Mouse (Mus musculus) kidney, postnatal 10 days (tissue): ENCODE measurements at regions not wholly inside any gene's neighbourhood (a gene's known extent, or its start where the extent isn't known, plus 50 kb on each side); places are given as distances from the start of the nearest gene placed in this dataset.
A peak's percentile ranks its signal among the peaks of the same experiment; 100 is the strongest.

Experiments
- DNase-seq: peaks from one replicate; pipeline ENCODE4 v3.0.0; 2021; ENCODE audit warnings: mixed read lengths

- no peak for DNase-seq
These were observed 100.6 kb downstream of the Slc17a6 start for GRCm38 (mm10) chr7:51722420-51722819.

DNA sequence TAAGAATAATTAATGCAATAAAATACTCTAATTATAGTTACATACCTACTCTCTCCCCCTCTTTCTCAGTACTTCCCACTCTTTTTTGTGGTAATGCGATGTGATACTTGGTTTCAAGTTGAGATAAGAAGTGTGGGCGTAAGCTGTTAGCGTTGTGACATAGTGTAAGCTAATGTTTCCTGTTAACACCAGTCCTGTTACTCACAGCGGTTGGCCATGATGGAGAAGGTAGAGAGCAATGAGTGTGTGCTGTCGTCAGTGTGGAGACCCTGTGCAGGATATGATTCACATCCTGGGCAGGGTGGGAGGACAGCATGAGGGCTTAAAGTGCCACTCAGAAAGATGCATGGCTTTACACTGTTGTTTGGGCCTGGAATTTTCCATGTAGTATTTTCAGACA is 102.1 kb downstream of the Slc17a6 start:
- DNase-seq = peak; percentile 9

GRCm38 (mm10) chr7:51736285-51736684 is 114.5 kb downstream of the Slc17a6 start:
- DNase-seq = no peak

DNA sequence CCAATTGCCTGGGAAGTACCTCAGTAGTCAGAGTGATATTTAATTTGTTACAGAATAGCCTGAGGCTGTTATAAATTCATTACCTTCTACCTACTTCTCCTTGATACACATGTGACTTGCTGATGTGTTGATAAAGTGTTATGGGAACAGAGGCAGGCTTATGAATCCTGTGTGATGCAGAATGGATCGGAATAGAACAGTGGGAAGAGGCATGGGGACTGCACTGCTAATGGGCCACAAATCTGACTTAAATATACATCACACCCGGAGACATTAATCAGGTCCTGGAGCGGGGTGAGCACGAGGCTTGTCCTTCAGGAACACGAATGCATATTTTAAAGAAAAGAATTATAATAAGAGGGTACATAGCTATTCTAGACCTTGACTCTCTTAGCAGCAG is 117.8 kb downstream of the Slc17a6 start:
- no peak for DNase-seq

DNA sequence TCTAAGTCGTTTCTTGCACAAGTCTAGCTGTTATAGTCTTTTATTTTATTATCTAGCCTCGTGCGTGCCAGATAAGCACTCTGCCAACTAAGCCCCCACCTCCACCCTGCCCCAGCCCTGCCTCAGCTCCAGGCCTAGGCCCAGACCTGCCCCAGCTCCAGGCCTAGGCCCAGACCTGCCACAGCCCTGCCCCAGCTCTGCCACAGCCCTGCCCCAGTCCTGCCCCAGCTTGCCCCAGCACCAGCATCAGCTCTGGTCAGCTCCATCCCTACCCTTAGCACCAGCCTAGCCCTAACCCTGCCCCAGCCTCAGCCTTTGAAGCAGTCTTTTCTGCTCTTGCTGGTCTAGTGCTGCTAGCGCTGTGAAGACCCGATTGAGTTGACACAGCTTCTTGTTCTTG is 119.1 kb downstream of the Slc17a6 start:
- no peak for DNase-seq

DNA sequence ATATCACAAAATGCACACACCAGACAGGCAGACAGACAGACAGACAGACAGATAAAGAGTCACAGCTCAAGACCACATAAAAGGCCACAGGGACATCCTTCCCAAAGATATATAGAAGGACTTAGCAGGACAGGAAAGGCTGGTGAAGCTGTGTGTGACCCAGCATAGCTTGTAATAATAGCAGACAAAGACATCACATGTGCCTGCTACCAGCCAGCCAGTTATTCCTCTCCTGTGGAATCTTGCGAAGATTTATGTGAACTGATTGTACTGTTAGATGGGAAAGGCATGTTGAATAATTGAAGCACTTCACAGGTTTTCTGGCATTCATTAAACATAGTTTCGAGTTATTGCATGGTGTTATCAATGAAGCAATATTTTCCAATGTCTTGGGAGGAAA is 119.1 kb upstream of the Gas2 start:
- DNase-seq = no peak

GRCm38 (mm10) chr7:51745598-51745997 is 116.2 kb upstream of the Gas2 start:
- DNase-seq = no peak

GRCm38 (mm10) chr7:51748633-51749303 is 113.0 kb upstream of the Gas2 start:
- no peak for DNase-seq

DNA sequence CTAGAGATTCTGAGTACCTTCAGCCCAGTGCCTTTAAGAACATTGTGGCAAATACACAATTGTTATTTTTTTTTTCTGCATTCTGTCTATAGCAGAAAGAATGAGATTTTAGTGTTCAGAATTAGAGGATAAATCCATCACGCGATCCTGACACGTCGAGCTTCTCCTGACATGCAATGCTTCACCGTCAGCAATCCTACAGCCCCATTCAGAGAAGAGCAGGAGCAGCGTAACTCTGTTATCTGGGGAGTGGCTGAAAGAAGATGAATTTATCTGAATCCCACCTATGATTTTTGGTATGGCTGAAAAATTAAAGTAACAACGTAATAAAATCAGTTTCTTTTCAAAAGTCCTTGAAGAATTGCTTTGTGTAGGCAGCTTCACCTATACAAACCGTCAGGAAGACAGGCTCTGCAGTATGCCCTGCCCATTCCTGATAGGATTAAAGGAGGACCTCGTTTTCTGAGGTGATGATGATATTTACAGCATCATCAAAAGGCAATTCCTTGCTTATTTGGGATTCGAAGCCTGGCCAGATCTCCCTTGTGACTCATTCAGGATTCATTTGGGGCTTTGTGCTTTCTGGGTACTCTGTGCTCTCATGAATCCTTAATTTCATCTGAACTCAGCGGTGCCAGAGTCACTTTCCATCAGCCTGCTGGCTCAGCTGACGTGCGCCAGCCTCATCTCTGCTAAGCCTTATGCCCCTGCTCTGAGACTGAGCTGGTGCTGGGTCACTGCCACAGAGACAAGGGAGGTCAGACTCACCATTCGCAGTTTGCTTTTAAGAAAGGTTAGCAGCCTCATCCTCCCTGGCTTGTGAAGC is 112.3 kb upstream of the Gas2 start:
- DNase-seq = no peak

- DNase-seq = no peak
These were observed 111.5 kb upstream of the Gas2 start for GRCm38 (mm10) chr7:51750271-51750670.

- no peak for DNase-seq
These were observed 108.8 kb upstream of the Gas2 start for GRCm38 (mm10) chr7:51753062-51753461.

- DNase-seq = no peak
These were observed 107.5 kb upstream of the Gas2 start for GRCm38 (mm10) chr7:51754208-51754888.

GRCm38 (mm10) chr7:51756218-51756617 is 105.6 kb upstream of the Gas2 start:
- no peak for DNase-seq

DNA sequence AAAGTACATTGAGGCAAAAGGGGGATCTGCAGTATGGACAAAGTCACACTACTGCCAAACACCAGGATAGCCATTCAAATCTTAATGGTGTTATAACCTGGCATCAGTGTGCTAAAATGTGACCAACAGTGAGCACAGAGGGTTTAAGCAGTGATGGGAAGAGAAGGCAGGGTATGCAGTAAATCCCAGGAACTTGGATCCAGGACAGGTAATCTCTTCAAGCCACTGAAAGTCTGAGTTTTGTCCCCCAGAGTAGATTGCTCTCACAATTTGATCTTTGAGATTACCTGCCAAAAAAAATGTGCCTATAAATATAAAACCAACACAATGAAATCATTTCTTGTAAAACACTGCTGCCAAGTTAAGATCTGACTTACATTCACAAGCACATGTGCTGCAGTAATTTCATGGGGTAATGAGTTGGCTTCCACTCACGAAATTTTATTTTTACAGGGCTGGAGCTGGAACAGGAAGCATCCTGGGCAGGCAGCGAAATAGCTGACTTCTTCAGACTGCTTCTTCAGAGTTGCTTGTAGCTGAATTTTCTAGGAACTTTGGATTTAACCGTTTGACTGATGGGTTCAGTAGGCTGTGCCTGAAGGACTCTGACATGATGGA is 102.2 kb upstream of the Gas2 start:
- no peak for DNase-seq

DNA sequence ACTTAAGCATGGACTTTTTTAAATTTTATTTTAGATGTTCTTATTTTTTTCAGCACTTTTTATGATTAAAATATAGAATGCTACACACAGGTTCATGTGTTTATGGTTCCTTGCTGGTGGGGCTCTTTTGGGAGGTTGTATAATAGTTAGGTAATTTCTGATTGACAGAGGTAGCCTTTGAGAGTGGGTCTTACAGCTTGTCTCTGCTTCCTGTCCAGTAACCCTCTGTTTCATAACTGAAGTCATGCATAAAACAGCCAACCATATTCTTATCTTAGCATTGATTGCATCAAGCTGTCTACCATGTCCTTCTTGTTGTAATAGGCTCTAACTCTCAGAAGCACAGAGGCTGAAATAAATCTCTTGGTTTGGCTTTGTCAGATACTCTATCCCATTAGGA is 94.7 kb upstream of the Gas2 start:
- DNase-seq = no peak

DNA sequence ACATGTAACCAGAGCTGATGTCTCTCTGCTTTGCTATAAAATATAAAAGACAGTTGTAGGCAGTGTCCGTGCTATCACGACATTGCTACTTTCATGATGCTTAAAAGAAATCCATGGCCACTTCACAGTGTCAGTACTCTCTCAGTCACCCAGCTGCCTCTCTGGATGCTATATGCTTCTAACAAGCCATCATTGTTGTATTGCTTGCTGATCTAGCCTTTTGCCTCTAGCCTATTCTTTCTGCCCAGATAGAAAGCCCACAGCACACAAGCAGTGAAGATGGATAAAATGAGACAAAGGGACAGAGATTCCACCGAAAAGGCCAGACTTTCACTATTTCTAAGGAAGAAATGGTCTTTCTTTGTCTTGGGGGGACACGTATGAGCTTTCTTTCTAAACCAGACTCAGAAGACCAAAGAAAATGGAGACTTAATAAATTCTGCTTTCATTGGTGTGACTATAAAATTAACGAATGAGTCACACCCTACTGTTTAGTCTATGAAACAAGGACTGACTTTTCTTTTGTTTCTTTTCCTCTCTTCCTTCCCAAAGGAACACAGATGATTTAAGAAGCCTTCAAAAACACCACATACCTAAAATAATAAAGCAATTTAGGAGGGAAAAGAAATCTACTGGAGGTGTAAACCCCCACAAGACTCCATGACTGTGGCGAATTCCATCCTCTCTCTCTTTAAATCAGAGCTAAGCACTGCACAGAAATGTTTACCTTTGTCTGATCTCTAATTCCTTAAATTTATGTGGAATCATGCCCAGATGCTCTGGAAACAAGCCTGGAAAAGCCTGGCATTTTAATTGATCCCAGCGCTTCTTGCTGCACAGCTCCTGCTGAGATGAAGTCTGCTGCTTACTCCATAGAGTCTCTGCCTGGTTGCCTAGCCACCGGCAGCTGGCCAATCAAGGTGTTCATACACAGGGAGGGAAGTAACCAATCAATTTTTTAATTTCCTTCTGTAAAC is 89.6 kb upstream of the Gas2 start:
- no peak for DNase-seq

GRCm38 (mm10) chr7:51775968-51776367 is 85.8 kb upstream of the Gas2 start:
- DNase-seq = no peak

- no peak for DNase-seq
These were observed 78.6 kb upstream of the Gas2 start for GRCm38 (mm10) chr7:51783070-51783776.

DNA sequence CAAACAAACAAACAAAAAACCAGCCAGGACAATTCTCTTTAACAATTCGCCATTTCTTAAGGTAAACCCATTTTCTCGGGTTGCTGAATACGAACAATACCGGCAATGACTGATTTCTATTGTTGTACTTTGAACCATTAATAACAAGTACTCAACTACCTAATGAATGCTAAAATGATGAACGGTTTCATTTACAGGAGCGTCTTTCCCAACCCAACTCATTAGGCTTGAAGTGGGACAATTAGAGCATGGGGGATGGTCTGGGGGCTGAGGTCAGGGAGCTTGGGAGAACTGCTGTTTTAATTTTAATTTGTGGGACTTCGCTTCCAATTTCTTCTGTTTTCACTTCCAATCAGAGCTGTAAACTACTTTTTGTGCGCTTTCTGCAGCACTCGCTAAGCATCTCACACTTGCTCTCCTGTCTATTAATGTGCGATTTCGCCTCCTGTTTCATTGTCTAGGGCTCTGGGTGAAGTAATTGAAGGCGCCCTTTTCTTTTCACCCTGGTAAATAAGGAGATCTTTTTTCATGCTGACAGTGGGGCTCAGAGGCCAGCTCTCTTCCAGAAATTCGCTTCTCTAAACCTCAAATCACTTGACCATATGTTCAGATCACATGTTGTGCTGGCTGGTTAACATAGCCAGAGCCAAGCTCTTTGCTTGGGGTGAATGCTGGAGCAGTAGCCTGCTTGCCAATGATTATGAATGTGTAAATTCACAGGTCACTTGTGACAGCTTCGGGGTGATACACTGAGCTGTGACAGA is 77.7 kb upstream of the Gas2 start:
- no peak for DNase-seq

GRCm38 (mm10) chr7:51790690-51791560 is 70.9 kb upstream of the Gas2 start:
- DNase-seq = no peak
